ENCODE assay signal across 18 mouse cellular contexts in genomic region chr15:92500276-92500838, GRCm38 (mm10).
DNase-seq lines count a peak whose midpoint lies in the region; ATAC-seq and TF ChIP-seq lines count a peak whose summit lies in the region.
"Had no signal": no experiment of that assay in that cellular context is flagged by ENCODE, and none has a peak within 500 bp of the region (broad histone marks: within the 10 kb centered on the region; RNA-seq: fewer than 3 reads in every experiment).

No protein-coding gene starts in this region.

- peaks cover 7% of the 10 kb centered on the region; the same call in 1 of the 2 replicates for H3K27me3 ChIP-seq in forebrain, embryonic 12.5 days
- no peaks in the 10 kb centered on the region for H3K27me3 ChIP-seq in forebrain, embryonic 16.5 days (replicated peaks; ENCODE audit: control insufficient read depth, insufficient read depth, low read length)
- H3K27me3 ChIP-seq in hindbrain, embryonic 13.5 days = 0 out of 2 replicates have a peak, but pooled peaks cover 3% of the 10 kb centered on the region
- H3K27me3 ChIP-seq in neural tube, embryonic 12.5 days (replicated peaks) = no peaks in the 10 kb centered on the region
- H3K27me3 ChIP-seq: limb, embryonic 13.5 days had no signal

- H3K4me3 ChIP-seq in forebrain, embryonic 12.5 days (replicated peaks) = no peak overlapping the region
- no peak overlapping the region for H3K4me3 ChIP-seq in forebrain, embryonic 16.5 days (replicated peaks; ENCODE audit: low read length)
- H3K4me3 ChIP-seq in hindbrain, embryonic 13.5 days = no peak overlapping the region
- no peak overlapping the region for H3K4me3 ChIP-seq in neural tube, embryonic 12.5 days
- H3K4me3 ChIP-seq: limb, embryonic 13.5 days had no signal

- no peak for TF ChIP-seq POLR2A in brain, embryonic 14.5 days (IDR thresholded peaks at IDR 0.05; ENCODE audit: borderline replicate concordance, extremely low read depth, insufficient read depth, insufficient read length, poor library complexity, severe bottlenecking)

- H3K9me3 ChIP-seq in forebrain, embryonic 12.5 days = no peaks in the 10 kb centered on the region
- no peaks in the 10 kb centered on the region for H3K9me3 ChIP-seq in forebrain, embryonic 16.5 days (ENCODE audit: control insufficient read depth, low read length)
- no peaks in the 10 kb centered on the region for H3K9me3 ChIP-seq in hindbrain, embryonic 13.5 days
- no peaks in the 10 kb centered on the region for H3K9me3 ChIP-seq in neural tube, embryonic 12.5 days
- H3K9me3 ChIP-seq: limb, embryonic 13.5 days had no signal

- intact Hi-C loops in left cerebral cortex, postnatal 14 days (cut with DNase I) = no loop called here

- TF ChIP-seq CTCF in brain, embryonic 14.5 days (IDR thresholded peaks at IDR 0.05; ENCODE audit: borderline replicate concordance, extremely low read depth, insufficient read depth, insufficient read length) = no peak

- WGBS in forebrain, embryonic 12.5 days = 21% methylated on average over 9 of the region's 9 CpGs
- WGBS in forebrain, embryonic 16.5 days = 12% methylated on average over 9 of the region's 9 CpGs
- 27% methylated on average over 9 of the region's 9 CpGs for WGBS in hindbrain, embryonic 13.5 days
- WGBS in neural tube, embryonic 12.5 days = 43% methylated on average over 9 of the region's 9 CpGs

- peak; percentile 70 for DNase-seq in brain, embryonic 14.5 days (ENCODE audit: low read depth)
- DNase-seq in left cerebral cortex, postnatal 14 days (ENCODE audit: low spot score in 2 of 2) = no peak
- DNase-seq in right cerebral cortex, postnatal 4 days = no peak
- DNase-seq: adrenal gland, postnatal 25 days; cerebellum, adult 2 months; gastrocnemius, postnatal 10 days; heart, adult 18-20 months; kidney, adult 11 months; kidney, postnatal 10 days; layer of hippocampus, adult 9-11 months; thymus, postnatal 36 days had no signal

- ATAC-seq in forebrain, embryonic 12.5 days (ENCODE audit: low FRiP score) = peak; percentile 73
- ATAC-seq in forebrain, embryonic 16.5 days = no peak
- peak; percentile 71; the same call in 1 of the 2 replicates for ATAC-seq in hindbrain, embryonic 13.5 days (ENCODE audit: low FRiP score)
- ATAC-seq in neural tube, embryonic 12.5 days (ENCODE audit: low FRiP score, low read depth) = 0 out of 2 replicates have a peak, but pooled peaks have one; percentile 50
- ATAC-seq: activated CD4-positive, CD25-positive, alpha-beta regulatory T cell, adult 4 months had no signal

- no peaks in the 10 kb centered on the region for H3K36me3 ChIP-seq in forebrain, embryonic 12.5 days (replicated peaks)
- H3K36me3 ChIP-seq in forebrain, embryonic 16.5 days (ENCODE audit: control insufficient read depth, insufficient read depth) = no peaks in the 10 kb centered on the region
- H3K36me3 ChIP-seq in hindbrain, embryonic 13.5 days = no peaks in the 10 kb centered on the region
- no peaks in the 10 kb centered on the region for H3K36me3 ChIP-seq in neural tube, embryonic 12.5 days
- H3K36me3 ChIP-seq: limb, embryonic 13.5 days had no signal

- no peak overlapping the region for H3K9ac ChIP-seq in forebrain, embryonic 12.5 days
- no peak overlapping the region for H3K9ac ChIP-seq in forebrain, embryonic 16.5 days (replicated peaks; ENCODE audit: low read depth, low read length)
- H3K9ac ChIP-seq in hindbrain, embryonic 13.5 days = no peak overlapping the region
- H3K9ac ChIP-seq in neural tube, embryonic 12.5 days = no peak overlapping the region
- H3K9ac ChIP-seq: limb, embryonic 13.5 days; liver, embryonic 14.5 days had no signal

- peaks cover 18% of the 10 kb centered on the region for H3K4me1 ChIP-seq in forebrain, embryonic 12.5 days
- H3K4me1 ChIP-seq in forebrain, embryonic 16.5 days (replicated peaks; ENCODE audit: control insufficient read depth, insufficient read depth, low read length) = no peaks in the 10 kb centered on the region; the same call in none of the 2 replicates
- peaks cover 7% of the 10 kb centered on the region; the same call in 1 of the 2 replicates for H3K4me1 ChIP-seq in hindbrain, embryonic 13.5 days (replicated peaks)
- H3K4me1 ChIP-seq in neural tube, embryonic 12.5 days = no peaks in the 10 kb centered on the region
- H3K4me1 ChIP-seq: limb, embryonic 13.5 days had no signal

- H3K4me2 ChIP-seq in forebrain, embryonic 12.5 days = no peak overlapping the region
- no peak overlapping the region for H3K4me2 ChIP-seq in forebrain, embryonic 16.5 days (ENCODE audit: low read length)
- H3K4me2 ChIP-seq in hindbrain, embryonic 13.5 days = no peak overlapping the region
- H3K4me2 ChIP-seq in neural tube, embryonic 12.5 days (replicated peaks) = no peak overlapping the region
- H3K4me2 ChIP-seq: limb, embryonic 13.5 days had no signal

- no peak overlapping the region for H3K27ac ChIP-seq in forebrain, embryonic 12.5 days
- no peak overlapping the region for H3K27ac ChIP-seq in forebrain, embryonic 16.5 days (ENCODE audit: low read length)
- peak overlapping the region; percentile 40; the same call in 1 of the 2 replicates for H3K27ac ChIP-seq in hindbrain, embryonic 13.5 days
- H3K27ac ChIP-seq in neural tube, embryonic 12.5 days = no peak overlapping the region
- H3K27ac ChIP-seq: limb, embryonic 13.5 days; liver, embryonic 14.5 days had no signal
